Mouse (Mus musculus) C2C12 (cell line): ENCODE measurements around the gene Gm10260.

Source experiments
- CEBPB ChIP-seq: IDR thresholded peaks from one replicate; pipeline ENCODE4 v1.6.1; 2011; ENCODE audit warnings: low read depth, mild to moderate bottlenecking, control low read depth, moderate library complexity
- CTCF ChIP-seq: IDR thresholded peaks from one replicate; pipeline ENCODE4 v1.5.1; 2011; ENCODE audit not compliant: control insufficient read depth, insufficient read depth, insufficient read length
- MAX ChIP-seq: IDR thresholded peaks from one replicate; pipeline ENCODE4 v1.6.1; 2011; ENCODE audit warnings: mild to moderate bottlenecking, control low read depth
- MYOD1 ChIP-seq: IDR thresholded peaks from one replicate; pipeline ENCODE4 v1.6.1; 2011; ENCODE audit warnings: low read depth; ENCODE audit not compliant: control insufficient read depth, insufficient read length
- USF1 ChIP-seq: IDR thresholded peaks from one replicate; pipeline ENCODE4 v1.6.1; 2011; ENCODE audit warnings: low read depth, mild to moderate bottlenecking, control low read depth, moderate library complexity

GRCm38 (mm10) chr13:97782063-97782462, 21.6 kb upstream of the Gm10260 start:
- TF ChIP-seq CTCF (no peak), MAX (no peak), CEBPB (no peak), MYOD1 (no peak), USF1 (no peak)
